Mouse (Mus musculus) induced T-regulatory cell, adult 2 months (primary cell): ENCODE measurements at regions not wholly inside any gene's neighbourhood (a gene's known extent, or its start where the extent isn't known, plus 50 kb on each side); places are given as distances from the start of the nearest gene placed in this dataset.
A peak's percentile ranks its signal among the peaks of the same experiment; 100 is the strongest.

ENCODE experiments used
- DNase-seq: peaks from one replicate; pipeline ENCODE4 v3.0.0-alpha.2; 2012; ENCODE audit warnings: low read depth

DNA sequence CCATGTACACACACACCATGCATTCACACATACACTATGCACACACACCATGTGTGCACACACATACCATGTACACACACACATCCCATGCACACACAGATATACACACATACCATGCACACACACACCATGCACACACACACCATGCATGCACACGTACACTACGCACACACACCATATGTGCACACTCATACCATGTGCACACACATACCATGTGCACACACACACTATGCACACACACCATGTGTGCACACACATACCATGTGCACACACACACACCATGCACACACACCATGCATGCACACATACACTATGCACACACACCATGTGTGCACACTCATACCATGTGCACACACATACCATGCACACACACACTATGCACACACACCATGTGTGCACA, 87.1 kb upstream of the Tmem150c start:
- DNase-seq = no peak

DNA sequence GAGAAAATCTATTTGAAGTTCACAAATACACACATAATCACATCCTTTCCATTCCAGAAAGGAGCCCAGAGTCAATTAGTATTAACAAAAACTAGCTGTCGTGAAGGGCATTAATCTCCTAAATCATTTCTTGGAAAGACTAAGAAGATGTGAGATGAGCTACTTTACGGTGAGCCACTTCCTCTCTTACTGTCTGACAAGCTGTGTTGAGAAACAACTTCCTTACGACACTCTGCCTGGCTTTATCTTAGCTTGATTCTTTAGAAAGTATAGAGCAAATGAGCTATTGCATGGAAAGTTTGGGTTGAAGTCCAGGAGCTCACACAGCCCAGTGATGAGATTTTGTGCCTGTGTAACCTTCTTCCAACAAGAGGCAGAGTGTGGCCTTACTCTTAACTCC, 85.2 kb upstream of the Tmem150c start:
- no peak for DNase-seq

DNA sequence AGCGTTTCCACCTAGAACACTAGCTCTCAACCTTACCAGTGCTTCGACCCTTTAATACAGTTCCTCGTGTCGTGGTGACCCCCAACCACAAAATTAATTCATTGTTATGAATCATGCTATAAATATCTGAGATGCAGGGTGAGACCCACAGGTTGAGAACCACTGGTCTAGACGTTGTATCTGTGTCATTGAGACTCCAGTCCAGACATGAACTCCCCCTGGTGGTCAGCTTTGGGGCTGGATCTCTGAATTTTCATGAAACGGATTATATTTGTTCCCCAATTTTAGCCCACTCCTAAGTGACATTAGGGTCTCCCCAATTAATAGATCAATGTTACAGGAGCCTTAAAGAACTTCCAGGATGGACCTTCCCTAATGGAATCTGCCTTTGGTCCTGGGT, 81.3 kb upstream of the Tmem150c start:
- DNase-seq = peak; percentile 54

DNA sequence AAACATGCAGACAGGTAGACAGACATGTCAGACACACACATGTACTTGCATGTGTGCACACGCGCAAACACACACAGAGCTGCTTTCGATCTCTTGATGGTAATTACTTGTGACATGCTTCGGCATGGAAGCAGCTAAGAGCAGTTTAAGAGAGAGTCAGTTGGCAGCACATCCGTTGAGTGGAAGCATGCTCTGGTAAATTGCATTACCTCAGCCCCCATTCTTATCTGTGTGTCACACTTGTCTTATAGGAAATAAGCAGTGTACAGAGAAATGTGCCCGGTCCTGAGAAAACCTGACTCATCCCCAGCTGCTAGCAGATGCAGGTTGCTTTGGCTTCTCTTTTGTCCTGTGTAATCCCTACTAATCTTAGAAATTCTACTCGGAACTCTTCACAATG, 80.0 kb upstream of the Tmem150c start:
- no peak for DNase-seq

DNA sequence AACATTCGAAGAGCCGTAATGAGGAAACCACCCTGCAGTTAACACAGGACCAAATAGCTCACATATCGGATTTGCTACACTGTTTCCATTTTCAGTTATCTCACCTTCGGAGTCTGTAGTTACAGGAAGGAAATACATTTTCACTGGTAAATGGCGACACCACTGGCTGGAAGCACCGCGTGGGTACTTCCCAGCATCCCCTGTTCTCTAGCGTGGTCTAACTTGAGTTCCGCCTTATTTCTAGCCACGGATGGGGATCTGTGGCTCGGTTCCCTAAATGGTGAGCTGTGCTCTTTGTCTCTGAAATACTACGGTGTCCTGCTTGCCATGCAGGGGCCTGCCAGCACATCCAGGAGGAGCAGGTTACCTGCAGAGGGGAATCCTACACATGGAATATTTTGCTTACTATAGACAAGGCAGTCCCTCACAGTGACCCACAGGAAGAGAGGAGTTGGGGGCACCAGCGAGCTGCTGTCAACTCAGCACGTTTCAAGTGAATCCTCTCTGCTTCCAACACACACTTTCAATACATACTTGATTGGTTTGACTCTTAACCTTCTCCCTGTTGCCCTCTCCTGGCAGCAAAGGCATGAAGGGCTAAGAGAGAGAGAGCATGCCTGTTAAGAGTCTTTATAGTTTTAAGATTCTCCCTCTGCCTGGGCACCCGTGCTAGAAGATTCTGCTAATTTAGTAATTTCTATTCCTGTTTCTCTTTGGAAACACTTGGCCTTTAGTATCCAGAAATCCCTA, 78.9 kb upstream of the Tmem150c start:
- no peak for DNase-seq

DNA sequence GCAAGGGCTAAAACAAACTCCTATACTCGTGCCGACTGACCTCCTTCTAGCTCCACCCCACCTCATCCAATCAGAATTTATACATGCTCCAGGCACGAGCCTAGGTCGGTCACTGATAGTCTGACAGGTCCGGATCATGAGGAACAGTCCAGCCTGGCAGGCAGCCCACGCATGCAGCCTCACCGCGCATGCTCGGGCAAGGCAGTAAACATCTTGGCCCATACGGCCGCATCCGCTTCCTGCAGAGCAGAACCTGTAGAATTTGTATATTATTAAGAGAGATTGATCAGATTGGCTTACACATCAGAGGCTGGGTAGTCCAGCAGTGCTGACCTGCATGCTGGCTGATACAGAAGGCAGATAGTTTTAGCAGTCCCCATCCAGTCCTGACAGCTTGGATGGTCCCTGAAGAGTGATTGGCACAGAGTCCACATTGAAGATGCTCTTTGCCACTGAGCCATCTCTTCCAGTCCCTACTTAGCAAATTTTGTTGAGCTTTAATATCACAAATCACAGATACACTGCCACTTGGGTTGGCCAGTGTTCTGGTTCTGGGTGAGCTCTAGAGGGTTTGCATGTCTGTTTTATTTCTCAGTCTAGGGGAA, 78.2 kb upstream of the Tmem150c start:
- DNase-seq = no peak

DNA sequence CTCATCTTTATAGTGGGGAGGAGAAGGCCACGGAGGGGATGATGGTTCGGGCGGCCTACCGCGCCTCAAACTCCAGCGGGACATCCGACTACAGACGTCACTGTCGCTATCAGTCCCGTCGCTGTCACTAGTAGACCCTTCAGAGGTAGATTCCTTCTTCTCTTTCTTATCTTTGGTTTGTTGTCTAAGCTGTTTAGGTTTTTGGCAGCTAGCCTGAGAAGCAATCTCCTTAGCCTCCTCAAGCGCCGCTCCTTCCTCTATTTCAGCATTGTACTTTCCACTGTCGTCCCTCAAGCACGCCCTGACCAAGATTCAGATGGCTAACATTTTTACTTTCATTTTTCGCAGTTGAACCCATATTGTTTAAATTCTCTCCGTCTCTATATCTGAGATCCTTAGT, 76.7 kb upstream of the Tmem150c start:
- DNase-seq = no peak

GRCm38 (mm10) chr5:100232076-100232475, 72.5 kb upstream of the Tmem150c start:
- DNase-seq = no peak

DNA sequence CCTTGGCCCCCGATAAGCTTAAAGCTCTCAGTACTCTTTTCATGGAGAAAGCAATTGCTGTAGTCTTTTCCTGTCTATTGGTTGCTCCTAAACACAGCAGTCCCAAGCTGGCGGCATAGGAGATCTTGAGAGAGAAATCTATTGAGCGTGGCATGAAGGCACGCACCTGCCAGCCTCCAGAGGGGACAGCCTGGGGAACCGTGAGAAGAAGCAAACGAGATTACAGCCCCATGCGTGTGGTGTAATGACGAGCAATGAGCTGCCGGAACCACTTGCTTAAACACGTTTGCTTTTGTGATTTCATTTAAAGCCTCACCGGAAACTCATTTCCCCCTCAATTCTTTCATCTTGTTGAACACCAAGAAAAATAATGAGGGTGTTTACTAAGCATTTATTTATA, 72.0 kb upstream of the Tmem150c start:
- DNase-seq = no peak

DNA sequence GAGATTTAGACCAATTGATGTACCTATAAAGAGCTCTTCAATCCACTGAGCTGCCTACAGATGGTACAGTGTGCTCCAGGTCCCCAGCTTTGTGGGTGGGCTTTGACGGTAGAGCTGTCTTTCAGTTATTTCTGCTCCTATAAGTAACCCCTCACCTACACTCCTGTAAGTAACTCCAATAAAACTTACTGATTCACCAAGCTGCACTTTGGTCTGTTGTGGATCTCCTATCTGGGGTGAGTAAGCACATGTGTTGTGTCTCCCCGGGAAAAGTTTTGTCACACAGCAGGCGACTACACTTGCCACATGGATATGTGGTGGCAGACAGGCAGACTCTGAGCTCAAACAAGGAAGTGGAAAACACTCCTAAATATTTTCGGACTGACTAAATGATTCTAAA, 70.4 kb upstream of the Tmem150c start:
- no peak for DNase-seq

DNA sequence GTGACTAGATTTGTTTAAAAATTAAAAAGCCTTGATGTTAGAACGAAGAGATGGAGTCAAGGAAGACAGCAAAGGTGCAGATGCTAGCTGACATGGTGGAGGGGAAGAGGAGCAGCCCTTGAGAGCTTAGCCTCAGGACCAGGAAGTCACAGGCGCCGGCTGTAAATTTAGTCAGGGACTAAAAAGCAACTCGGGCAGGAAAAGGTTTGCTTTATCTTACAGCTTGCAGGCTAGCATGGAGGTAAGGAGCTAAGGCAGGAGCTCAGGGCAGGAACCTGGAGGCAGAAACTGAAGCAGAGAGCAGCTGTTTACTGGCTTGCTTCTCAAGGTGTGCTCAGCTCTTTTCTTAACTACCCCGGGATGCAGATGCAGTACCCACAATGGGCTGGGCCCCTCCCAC, 68.3 kb upstream of the Tmem150c start:
- DNase-seq = no peak

DNA sequence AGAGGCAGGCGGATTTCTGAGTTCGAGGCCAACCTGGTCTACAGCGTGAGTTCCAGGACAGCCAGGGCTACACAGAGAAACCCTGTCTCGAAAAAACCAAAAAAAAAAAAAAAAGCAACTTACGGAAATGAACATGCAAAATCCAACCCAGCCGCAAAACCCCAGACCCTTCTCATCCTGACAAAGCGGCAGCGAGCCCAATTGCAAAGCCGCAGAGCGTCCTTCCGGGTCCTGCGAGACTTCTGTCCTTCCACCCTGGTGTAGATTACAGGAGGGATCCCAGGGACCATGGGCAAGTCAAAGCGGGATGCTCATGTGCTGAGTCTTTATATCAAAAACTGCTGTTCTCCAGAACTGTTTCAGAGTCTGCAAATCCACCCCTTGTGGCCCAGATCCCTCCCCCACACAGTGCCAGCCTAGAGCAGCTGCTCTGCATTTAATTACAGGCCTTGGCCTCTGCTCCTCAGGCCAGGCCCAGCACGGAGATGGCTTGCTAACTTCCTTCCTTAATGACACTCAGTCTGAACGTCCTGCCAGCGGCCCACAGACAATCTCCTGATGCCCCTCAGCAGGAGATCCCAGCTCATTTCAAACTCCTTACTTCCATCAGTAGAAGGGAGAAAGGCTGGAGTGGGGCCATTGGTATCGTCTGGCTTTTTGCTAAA, 67.1 kb upstream of the Tmem150c start:
- DNase-seq = no peak

- DNase-seq = no peak
Observed at GRCm38 (mm10) chr5:100225491-100225890, 65.9 kb upstream of the Tmem150c start.

GRCm38 (mm10) chr5:100224773-100225363, 65.3 kb upstream of the Tmem150c start:
- DNase-seq = no peak

DNA sequence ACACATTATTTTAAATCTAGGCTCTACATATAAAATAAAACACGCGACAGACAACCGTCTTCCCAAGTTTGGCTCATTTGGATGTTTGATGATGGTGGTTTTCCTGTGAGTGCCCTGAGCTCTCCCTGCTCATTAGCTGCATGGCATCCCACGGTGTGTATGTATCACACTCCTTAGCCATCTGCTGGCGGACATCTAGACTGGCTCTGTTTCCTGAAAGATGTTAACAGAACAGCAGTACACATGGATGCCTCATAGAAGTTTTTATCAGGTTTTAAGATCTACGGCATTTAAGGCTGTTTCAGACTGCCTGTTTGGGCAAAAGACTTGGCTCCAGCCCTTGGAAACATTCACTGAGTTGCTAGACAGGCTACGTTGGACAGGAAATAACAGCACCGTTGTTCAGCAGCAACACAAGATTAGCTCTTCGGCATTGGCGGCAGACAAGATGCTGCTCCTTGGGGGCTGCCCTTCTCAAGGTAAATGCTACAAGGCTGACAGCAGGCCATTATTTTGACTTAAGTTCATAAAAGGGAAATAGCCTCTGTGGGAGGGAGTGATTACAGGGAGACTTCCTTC, 61.5 kb upstream of the Tmem150c start:
- DNase-seq = no peak

GRCm38 (mm10) chr5:100220320-100220719, 60.7 kb upstream of the Tmem150c start:
- no peak for DNase-seq

DNA sequence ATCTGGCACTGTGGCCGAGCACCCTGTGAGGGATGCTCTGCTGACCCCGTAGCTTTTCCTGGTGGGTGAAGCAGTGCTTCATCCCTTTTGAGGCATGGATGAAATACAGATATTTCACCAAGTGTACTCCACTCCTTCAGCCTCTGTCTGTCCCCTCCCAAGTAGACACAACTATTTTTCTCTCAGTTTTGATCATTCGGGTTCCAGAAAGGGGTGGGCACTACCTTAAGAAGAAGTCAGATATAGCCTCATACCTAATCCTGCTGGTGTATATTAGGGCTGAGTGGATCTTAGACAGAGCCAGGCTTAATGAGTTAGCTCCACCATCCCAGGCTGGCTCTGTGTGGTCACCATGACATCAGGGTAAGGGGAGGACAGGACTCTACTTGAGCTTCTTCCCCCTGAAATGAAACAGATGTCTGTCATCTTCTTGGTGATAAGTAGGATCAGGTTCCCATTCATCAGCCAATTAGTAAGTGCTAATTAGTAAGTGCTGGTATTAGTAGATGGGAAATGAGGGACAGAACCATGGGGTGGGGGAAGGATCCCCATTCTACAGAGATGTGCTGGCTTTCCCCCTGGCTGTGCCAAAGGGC, 58.7 kb upstream of the Tmem150c start:
- DNase-seq = no peak

DNA sequence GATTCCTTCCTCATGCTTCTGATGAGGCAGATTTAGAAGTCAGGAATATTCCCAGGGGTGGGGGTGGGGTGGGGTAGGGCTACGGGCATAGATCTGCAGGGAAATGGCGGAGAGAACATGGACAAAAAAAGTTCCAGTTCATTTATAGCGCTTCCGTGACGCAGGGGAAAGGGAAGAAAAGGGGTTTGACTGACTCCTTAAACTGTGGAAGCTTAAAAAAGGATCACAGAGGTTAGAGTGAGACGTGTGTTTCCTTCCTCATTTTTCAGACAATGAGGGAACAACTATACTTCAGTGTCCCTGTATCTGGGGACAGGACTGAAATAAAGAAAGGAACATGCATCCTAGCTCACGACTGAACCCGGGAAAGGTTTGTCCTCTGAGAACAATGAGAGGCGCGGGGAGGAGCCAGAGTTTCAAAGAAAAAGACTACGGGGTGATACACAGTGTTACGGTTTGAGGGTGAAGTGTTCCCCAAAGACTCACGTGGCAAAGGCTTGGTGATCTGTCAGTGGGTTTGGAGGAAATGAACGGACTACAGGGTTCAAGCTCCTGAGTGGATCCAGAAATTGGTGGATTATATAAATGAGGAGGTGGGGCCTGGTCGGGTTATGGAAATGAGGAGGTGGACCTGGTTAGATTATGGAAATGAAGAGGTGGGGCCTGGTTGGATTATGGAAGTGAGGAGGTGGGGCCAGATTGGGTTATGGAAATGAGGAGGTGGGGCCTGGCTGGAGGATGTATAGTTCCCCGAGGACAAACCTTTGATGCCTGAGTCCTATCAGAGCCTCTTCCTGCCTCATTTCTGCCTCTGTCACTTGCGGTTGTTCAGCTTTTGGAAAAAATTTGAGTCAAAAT, 57.8 kb upstream of the Tmem150c start:
- peak; percentile 14 for DNase-seq

DNA sequence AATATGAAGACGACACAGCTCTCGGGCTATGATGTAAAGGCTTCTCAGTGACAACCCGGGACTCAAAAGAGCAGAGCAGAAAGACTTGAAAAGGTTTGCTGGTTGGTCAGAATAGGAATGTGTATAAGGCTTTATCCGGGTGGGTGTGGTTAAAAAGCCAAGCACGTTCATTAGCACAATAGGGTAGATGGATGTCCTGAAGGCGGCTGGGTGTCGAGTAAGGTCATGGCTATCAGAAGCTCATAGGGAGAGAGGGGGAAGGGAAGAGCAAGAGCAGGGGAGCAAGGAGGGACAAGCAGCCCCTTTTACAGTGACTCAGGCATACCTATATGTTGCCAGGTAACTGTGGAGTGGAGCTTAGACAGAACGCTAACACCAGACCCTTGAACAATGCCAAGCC, 54.3 kb upstream of the Tmem150c start:
- no peak for DNase-seq

DNA sequence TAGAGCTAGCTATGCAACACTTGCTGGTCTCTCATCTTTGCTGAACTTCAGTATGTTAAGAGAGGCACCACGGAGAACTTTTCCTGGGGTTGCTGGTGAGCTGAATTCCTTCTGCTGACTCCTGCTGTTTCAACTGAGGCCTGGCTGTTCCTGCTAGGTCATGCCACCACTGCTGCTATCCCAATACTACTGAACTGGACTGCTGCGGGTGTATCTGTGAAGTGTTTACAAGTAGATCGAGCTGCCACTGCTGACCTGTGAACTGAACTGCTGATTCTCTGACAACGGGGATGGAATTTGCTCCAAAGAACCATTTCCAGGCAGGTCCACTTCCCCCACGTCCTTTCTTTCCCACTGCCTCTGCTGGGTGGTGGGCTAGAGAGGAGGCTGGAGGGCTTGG, 51.1 kb upstream of the Tmem150c start:
- no peak for DNase-seq
